Mouse (Mus musculus) thymus, adult 2 months (tissue): Measurements from ENCODE around the gene Dcx.

Source experiments
- CTCF ChIP-seq: fragments of 200-500 bp; IDR thresholded peaks from 2 replicates; pipeline ENCODE4 v1.5.1; 2012; ENCODE audit warnings: mild to moderate bottlenecking, control low read depth, low read length, moderate library complexity, borderline replicate concordance; ENCODE audit not compliant: control insufficient read depth, poor library complexity, insufficient read depth; ENCODE audit errors: extremely low read depth
- POLR2A ChIP-seq: fragments of 200-500 bp; IDR thresholded peaks from 2 replicates; pipeline ENCODE4 v1.6.1; 2012; ENCODE audit warnings: mild to moderate bottlenecking, low read length, control low read depth, moderate library complexity; ENCODE audit not compliant: control insufficient read depth, poor library complexity, insufficient read depth; ENCODE audit errors: extremely low read depth

DNA sequence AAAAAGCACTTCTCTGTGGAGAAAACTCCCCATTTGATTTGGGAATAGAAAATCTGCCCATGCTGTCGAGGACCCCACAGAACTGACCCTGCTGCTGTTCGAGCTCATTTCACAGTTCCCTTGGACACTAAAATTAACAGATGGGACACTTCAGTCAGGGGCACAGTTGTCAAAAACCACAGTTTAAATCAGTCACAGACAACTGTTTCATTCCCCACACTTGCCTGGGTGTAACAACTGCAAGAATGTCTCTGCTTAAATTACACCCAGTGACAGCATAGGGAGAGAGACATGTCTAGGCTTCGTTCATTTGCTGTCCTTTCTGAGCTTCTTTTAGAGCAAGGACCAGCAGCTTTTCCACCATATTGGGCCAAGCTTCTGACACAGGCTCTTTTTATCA lies 86.5 kb downstream of the Dcx start:
- no peak for TF ChIP-seq POLR2A
- TF ChIP-seq CTCF = no peak
